Mouse (Mus musculus): ENCODE results near the gene Dnah3. TPM values are rescaled to one million over a fixed set of nuclear protein-coding genes. Genes with fewer than 3 reads are reported as not detected.

Gene Dnah3
- polyA plus RNA-seq, 1 experiment from 2014 or later: 0.11 TPM

- 81% methylated on average over 3 of the region's 3 CpGs for WGBS
- Histone ChIP-seq H3K4me3 (ENCODE audit: low read depth, low read length) (no peak overlapping the region), H3K36me3 (ENCODE audit: control insufficient read depth, insufficient read depth, low read length) (no peaks in the 10 kb centered on the region), H3K9me3 (replicated peaks; ENCODE audit: control insufficient read depth, low read length) (no peaks in the 10 kb centered on the region), H3K27ac (ENCODE audit: low read depth, low read length) (no peak overlapping the region), H3K27me3 (replicated peaks; ENCODE audit: control insufficient read depth, insufficient read depth, low read length) (no peaks in the 10 kb centered on the region), H3K4me1 (ENCODE audit: control insufficient read depth, insufficient read depth, low read length) (no peaks in the 10 kb centered on the region), H3K4me2 (ENCODE audit: low read length) (no peak overlapping the region), H3K9ac (ENCODE audit: low read length) (no peak overlapping the region)
- ATAC-seq: no peak
- DNase-seq (ENCODE audit: low spot score): no peak
Measured at GRCm38 (mm10) chr7:120080177-120080576, 14.9 kb downstream of the Dnah3 start.

GRCm38 (mm10) chr7:120069164-120069563, 25.9 kb downstream of the Dnah3 start:
- ATAC-seq: peak; percentile 32
- H3K9ac ChIP-seq (ENCODE audit: low read length): no peak overlapping the region
- H3K27me3 ChIP-seq (replicated peaks; ENCODE audit: control insufficient read depth, insufficient read depth, low read length): no peaks in the 10 kb centered on the region
- no peak overlapping the region for H3K4me2 ChIP-seq (ENCODE audit: low read length)
- H3K36me3 ChIP-seq (ENCODE audit: control insufficient read depth, insufficient read depth, low read length): no peaks in the 10 kb centered on the region
- 17% methylated on average over 3 of the region's 3 CpGs for whole genome bisulfite sequencing
- H3K4me3 ChIP-seq (ENCODE audit: low read depth, low read length): no peak overlapping the region
- no peaks in the 10 kb centered on the region for H3K4me1 ChIP-seq (ENCODE audit: control insufficient read depth, insufficient read depth, low read length)
- no peak overlapping the region for H3K27ac ChIP-seq (ENCODE audit: low read depth, low read length)
- H3K9me3 ChIP-seq (replicated peaks; ENCODE audit: control insufficient read depth, low read length): no peaks in the 10 kb centered on the region
- DNase-seq (ENCODE audit: low spot score): peak; percentile 4

GRCm38 (mm10) chr7:120068114-120068513, 27.0 kb downstream of the Dnah3 start:
- 87% methylated on average over 3 of the region's 3 CpGs for WGBS
- no peaks in the 10 kb centered on the region for H3K9me3 ChIP-seq (replicated peaks; ENCODE audit: control insufficient read depth, low read length)
- H3K36me3 ChIP-seq (ENCODE audit: control insufficient read depth, insufficient read depth, low read length): no peaks in the 10 kb centered on the region
- no peaks in the 10 kb centered on the region for H3K4me1 ChIP-seq (ENCODE audit: control insufficient read depth, insufficient read depth, low read length)
- no peaks in the 10 kb centered on the region for H3K27me3 ChIP-seq (replicated peaks; ENCODE audit: control insufficient read depth, insufficient read depth, low read length)
- H3K9ac ChIP-seq (ENCODE audit: low read length): no peak overlapping the region
- no peak overlapping the region for H3K27ac ChIP-seq (ENCODE audit: low read depth, low read length)
- H3K4me2 ChIP-seq (ENCODE audit: low read length): no peak overlapping the region
- no peak for DNase-seq (ENCODE audit: low spot score)
- no peak overlapping the region for H3K4me3 ChIP-seq (ENCODE audit: low read depth, low read length)
- ATAC-seq: no peak

- WGBS: 92% methylated on average over 1 of the region's 1 CpGs
- H3K27me3 ChIP-seq (replicated peaks; ENCODE audit: control insufficient read depth, insufficient read depth, low read length): no peaks in the 10 kb centered on the region
- H3K4me1 ChIP-seq (ENCODE audit: control insufficient read depth, insufficient read depth, low read length): no peaks in the 10 kb centered on the region
- ATAC-seq (no peak), DNase-seq (ENCODE audit: low spot score) (no peak)
- H3K9me3 ChIP-seq (replicated peaks; ENCODE audit: control insufficient read depth, low read length): no peaks in the 10 kb centered on the region
- H3K36me3 ChIP-seq (ENCODE audit: control insufficient read depth, insufficient read depth, low read length): no peaks in the 10 kb centered on the region
- H3K9ac ChIP-seq (ENCODE audit: low read length): no peak overlapping the region
- no peak overlapping the region for H3K4me3 ChIP-seq (ENCODE audit: low read depth, low read length)
- H3K27ac ChIP-seq (ENCODE audit: low read depth, low read length): no peak overlapping the region
- no peak overlapping the region for H3K4me2 ChIP-seq (ENCODE audit: low read length)
Measured at GRCm38 (mm10) chr7:120064045-120064444, 31.0 kb downstream of the Dnah3 start.

GRCm38 (mm10) chr7:120055479-120055878, 39.6 kb downstream of the Dnah3 start:
- Histone ChIP-seq H3K27ac (ENCODE audit: low read depth, low read length) (no peak overlapping the region), H3K4me1 (ENCODE audit: control insufficient read depth, insufficient read depth, low read length) (no peaks in the 10 kb centered on the region), H3K27me3 (replicated peaks; ENCODE audit: control insufficient read depth, insufficient read depth, low read length) (no peaks in the 10 kb centered on the region), H3K4me2 (ENCODE audit: low read length) (no peak overlapping the region), H3K4me3 (ENCODE audit: low read depth, low read length) (no peak overlapping the region), H3K9ac (ENCODE audit: low read length) (no peak overlapping the region), H3K9me3 (replicated peaks; ENCODE audit: control insufficient read depth, low read length) (no peaks in the 10 kb centered on the region), H3K36me3 (ENCODE audit: control insufficient read depth, insufficient read depth, low read length) (no peaks in the 10 kb centered on the region)
- DNase-seq (ENCODE audit: low spot score) (no peak), ATAC-seq (no peak)
- WGBS: 81% methylated on average over 3 of the region's 3 CpGs

GRCm38 (mm10) chr7:120054016-120054415, 41.1 kb downstream of the Dnah3 start:
- Histone ChIP-seq H3K36me3 (ENCODE audit: control insufficient read depth, insufficient read depth, low read length) (no peaks in the 10 kb centered on the region), H3K9me3 (replicated peaks; ENCODE audit: control insufficient read depth, low read length) (no peaks in the 10 kb centered on the region), H3K27me3 (replicated peaks; ENCODE audit: control insufficient read depth, insufficient read depth, low read length) (no peaks in the 10 kb centered on the region), H3K27ac (ENCODE audit: low read depth, low read length) (no peak overlapping the region), H3K4me3 (ENCODE audit: low read depth, low read length) (no peak overlapping the region), H3K9ac (ENCODE audit: low read length) (no peak overlapping the region), H3K4me1 (ENCODE audit: control insufficient read depth, insufficient read depth, low read length) (no peaks in the 10 kb centered on the region), H3K4me2 (ENCODE audit: low read length) (no peak overlapping the region)
- WGBS: 47% methylated on average over 2 of the region's 2 CpGs
- ATAC-seq: no peak
- no peak for DNase-seq (ENCODE audit: low spot score)

- no peaks in the 10 kb centered on the region for H3K27me3 ChIP-seq (replicated peaks; ENCODE audit: control insufficient read depth, insufficient read depth, low read length)
- no peak for ATAC-seq
- no peak overlapping the region for H3K4me3 ChIP-seq (ENCODE audit: low read depth, low read length)
Measured at GRCm38 (mm10) chr7:120050447-120050846, 44.6 kb downstream of the Dnah3 start.

GRCm38 (mm10) chr7:120043990-120044389, 51.1 kb downstream of the Dnah3 start:
- ATAC-seq (no peak), DNase-seq (ENCODE audit: low spot score) (no peak)
- 87% methylated on average over 3 of the region's 3 CpGs for WGBS
- Histone ChIP-seq H3K36me3 (ENCODE audit: control insufficient read depth, insufficient read depth, low read length) (no peaks in the 10 kb centered on the region), H3K27me3 (replicated peaks; ENCODE audit: control insufficient read depth, insufficient read depth, low read length) (no peaks in the 10 kb centered on the region), H3K9ac (ENCODE audit: low read length) (no peak overlapping the region), H3K4me3 (ENCODE audit: low read depth, low read length) (no peak overlapping the region), H3K4me1 (ENCODE audit: control insufficient read depth, insufficient read depth, low read length) (no peaks in the 10 kb centered on the region), H3K9me3 (replicated peaks; ENCODE audit: control insufficient read depth, low read length) (no peaks in the 10 kb centered on the region), H3K27ac (ENCODE audit: low read depth, low read length) (no peak overlapping the region), H3K4me2 (ENCODE audit: low read length) (no peak overlapping the region)

More at GRCm38 (mm10) chr7:120050447-120050846, 44.6 kb downstream of the Dnah3 start:
- Histone ChIP-seq H3K9me3 (replicated peaks; ENCODE audit: control insufficient read depth, low read length) (no peaks in the 10 kb centered on the region), H3K4me2 (ENCODE audit: low read length) (no peak overlapping the region), H3K36me3 (ENCODE audit: control insufficient read depth, insufficient read depth, low read length) (no peaks in the 10 kb centered on the region), H3K4me1 (ENCODE audit: control insufficient read depth, insufficient read depth, low read length) (no peaks in the 10 kb centered on the region), H3K27ac (ENCODE audit: low read depth, low read length) (no peak overlapping the region), H3K9ac (ENCODE audit: low read length) (no peak overlapping the region)
- no peak for DNase-seq (ENCODE audit: low spot score)

- H3K9me3 ChIP-seq (replicated peaks; ENCODE audit: control insufficient read depth, low read length): no peaks in the 10 kb centered on the region
- 72% methylated on average over 5 of the region's 5 CpGs for WGBS
- H3K4me1 ChIP-seq (ENCODE audit: control insufficient read depth, insufficient read depth, low read length): no peaks in the 10 kb centered on the region
- DNase-seq (ENCODE audit: low spot score) (no peak), ATAC-seq (no peak)
- H3K27ac ChIP-seq (ENCODE audit: low read depth, low read length): no peak overlapping the region
- H3K4me3 ChIP-seq (ENCODE audit: low read depth, low read length): no peak overlapping the region
- no peaks in the 10 kb centered on the region for H3K36me3 ChIP-seq (ENCODE audit: control insufficient read depth, insufficient read depth, low read length)
- H3K9ac ChIP-seq (ENCODE audit: low read length): no peak overlapping the region
- H3K4me2 ChIP-seq (ENCODE audit: low read length): no peak overlapping the region
- no peaks in the 10 kb centered on the region for H3K27me3 ChIP-seq (replicated peaks; ENCODE audit: control insufficient read depth, insufficient read depth, low read length)
Measured at GRCm38 (mm10) chr7:120036422-120036821, 58.7 kb downstream of the Dnah3 start.
